Mouse (Mus musculus): ENCODE results near the gene Glmn. TPM values are rescaled to one million over a fixed set of nuclear protein-coding genes. Genes with fewer than 3 reads are reported as not detected.
A peak's percentile ranks its signal among the peaks of the same experiment; 100 is the strongest.

The Glmn gene
- polyA plus RNA-seq, 1 experiment from 2014 or later, result 27.5 TPM

- TF ChIP-seq CTCF (IDR thresholded peaks at IDR 0.05; ENCODE audit: low read depth), result no peak
- H3K4me3 ChIP-seq (ENCODE audit: low read depth, low read length), result no peak overlapping the region
- 65% methylated on average over 6 of the region's 6 CpGs for WGBS
These were observed 20.3 kb upstream of the Glmn start for GRCm38 (mm10) chr5:107617986-107618385.

GRCm38 (mm10) chr5:107611224-107611623 lies 13.5 kb upstream of the Glmn start:
- no peak overlapping the region for H3K4me2 ChIP-seq
- no peaks in the 10 kb centered on the region for H3K4me1 ChIP-seq (ENCODE audit: insufficient read depth)
- H3K9ac ChIP-seq, result no peak overlapping the region
- DNase-seq (peak; percentile 91), ATAC-seq (ENCODE audit: insufficient read depth) (no peak; the same call in 1 of the 2 replicates)
- H3K27me3 ChIP-seq (ENCODE audit: insufficient read depth, low read length), result no peaks in the 10 kb centered on the region
- no peak overlapping the region for H3K27ac ChIP-seq (ENCODE audit: low read depth)
- no peaks in the 10 kb centered on the region for H3K9me3 ChIP-seq (ENCODE audit: low read depth, low read length)
- no peak overlapping the region for H3K4me3 ChIP-seq (ENCODE audit: low read depth, low read length)
- TF ChIP-seq CTCF (IDR thresholded peaks at IDR 0.05; ENCODE audit: low read depth), result peak; percentile 94
- 3% methylated on average over 2 of the region's 2 CpGs for WGBS
- peaks cover 22% of the 10 kb centered on the region; the same call in 1 of the 2 replicates for H3K36me3 ChIP-seq (ENCODE audit: insufficient read depth)

More at GRCm38 (mm10) chr5:107617986-107618385, 20.3 kb upstream of the Glmn start:
- no peak overlapping the region for H3K27ac ChIP-seq (ENCODE audit: low read depth)
- ATAC-seq (ENCODE audit: insufficient read depth) (no peak), DNase-seq (no peak)
- H3K4me2 ChIP-seq, result no peak overlapping the region
- no peak overlapping the region for H3K9ac ChIP-seq
- peaks cover 37% of the 10 kb centered on the region; the same call in 1 of the 2 replicates for H3K36me3 ChIP-seq (ENCODE audit: insufficient read depth)
- no peaks in the 10 kb centered on the region for H3K4me1 ChIP-seq (ENCODE audit: insufficient read depth)
- no peaks in the 10 kb centered on the region for H3K27me3 ChIP-seq (ENCODE audit: insufficient read depth, low read length)
- H3K9me3 ChIP-seq (ENCODE audit: low read depth, low read length), result no peaks in the 10 kb centered on the region

DNA sequence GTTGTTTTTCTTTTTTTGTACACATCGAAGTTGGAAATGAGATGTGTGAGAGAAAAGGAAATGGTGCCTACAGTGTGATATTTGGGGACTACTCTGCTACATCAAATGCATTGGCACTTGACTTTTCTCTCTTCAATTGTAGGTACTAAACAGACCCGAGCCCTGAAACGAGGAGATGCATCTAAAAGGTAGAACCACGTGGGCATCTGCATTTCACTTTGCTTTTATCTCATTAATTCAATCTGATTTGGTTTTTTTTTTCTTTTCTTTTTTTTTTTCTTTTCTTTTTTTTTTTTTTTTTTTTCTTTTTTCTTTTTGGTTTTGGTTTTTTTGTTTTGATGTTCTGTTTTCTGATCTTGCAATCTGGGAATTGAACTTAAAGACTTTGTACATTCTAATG lies 692 bp upstream of the Glmn start:
- Histone ChIP-seq H3K4me3 (ENCODE audit: low read depth, low read length) (peak overlapping the region; percentile 72), H3K4me1 (ENCODE audit: insufficient read depth) (0 out of 2 replicates have a peak, but pooled peaks cover 3% of the 10 kb centered on the region), H3K9ac (peak overlapping the region; percentile 71; the same call in 1 of the 2 replicates), H3K27ac (ENCODE audit: low read depth) (no peak overlapping the region), H3K4me2 (peak overlapping the region; percentile 81), H3K27me3 (ENCODE audit: insufficient read depth, low read length) (no peaks in the 10 kb centered on the region), H3K9me3 (ENCODE audit: low read depth, low read length) (no peaks in the 10 kb centered on the region), H3K36me3 (ENCODE audit: insufficient read depth) (peaks cover 17% of the 10 kb centered on the region)
- ATAC-seq (ENCODE audit: insufficient read depth) (no peak), DNase-seq (peak; percentile 11)
- TF ChIP-seq CTCF (IDR thresholded peaks at IDR 0.05; ENCODE audit: low read depth), result no peak
- WGBS, result 22% methylated on average over 4 of the region's 4 CpGs

- Histone ChIP-seq H3K27me3 (ENCODE audit: insufficient read depth, low read length) (no peaks in the 10 kb centered on the region), H3K4me1 (ENCODE audit: insufficient read depth) (no peaks in the 10 kb centered on the region), H3K4me3 (ENCODE audit: low read depth, low read length) (no peak overlapping the region), H3K9me3 (ENCODE audit: low read depth, low read length) (no peaks in the 10 kb centered on the region), H3K4me2 (no peak overlapping the region), H3K27ac (ENCODE audit: low read depth) (no peak overlapping the region), H3K9ac (no peak overlapping the region), H3K36me3 (ENCODE audit: insufficient read depth) (peaks cover 49% of the 10 kb centered on the region; the same call in 1 of the 2 replicates)
- 97% methylated on average over 9 of the region's 9 CpGs for WGBS
- no peak for DNase-seq
- no peak for TF ChIP-seq CTCF (IDR thresholded peaks at IDR 0.05; ENCODE audit: low read depth)
- ATAC-seq (ENCODE audit: insufficient read depth), result no peak
These were observed 28.5 kb downstream of the Glmn start for GRCm38 (mm10) chr5:107569148-107569547.

GRCm38 (mm10) chr5:107556969-107557368 lies 40.7 kb downstream of the Glmn start:
- no peaks in the 10 kb centered on the region for H3K27me3 ChIP-seq (ENCODE audit: insufficient read depth, low read length)
- H3K9me3 ChIP-seq (ENCODE audit: low read depth, low read length), result no peaks in the 10 kb centered on the region
- H3K27ac ChIP-seq (ENCODE audit: low read depth), result no peak overlapping the region
- H3K36me3 ChIP-seq (ENCODE audit: insufficient read depth), result peaks cover 42% of the 10 kb centered on the region
- DNase-seq (no peak), ATAC-seq (ENCODE audit: insufficient read depth) (no peak)
- no peak for TF ChIP-seq CTCF (IDR thresholded peaks at IDR 0.05; ENCODE audit: low read depth)
- no peak overlapping the region for H3K4me3 ChIP-seq (ENCODE audit: low read depth, low read length)
- H3K4me2 ChIP-seq, result no peak overlapping the region
- H3K9ac ChIP-seq, result no peak overlapping the region
- WGBS, result 51% methylated on average over 3 of the region's 3 CpGs
- no peaks in the 10 kb centered on the region for H3K4me1 ChIP-seq (ENCODE audit: insufficient read depth)

DNA sequence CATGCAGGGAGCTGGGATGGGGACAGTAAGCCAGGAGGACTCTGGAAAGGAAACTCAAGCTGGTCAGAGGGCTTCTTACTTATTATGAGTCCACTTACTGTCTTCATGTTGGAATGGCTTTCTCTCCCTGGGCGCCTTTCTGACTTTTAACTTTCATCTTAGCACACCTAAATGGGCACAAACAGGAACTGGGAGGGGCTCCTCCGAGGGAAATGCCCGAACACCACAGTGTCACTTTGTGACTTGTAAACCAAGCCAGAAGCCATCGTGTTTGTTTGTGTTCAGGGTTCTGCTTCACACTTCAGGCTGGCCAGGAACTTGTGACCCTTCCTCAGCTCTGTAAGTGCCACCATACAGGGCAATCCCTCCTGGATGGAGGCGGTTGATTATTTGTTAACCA lies 43.4 kb downstream of the Glmn start:
- no peak overlapping the region for H3K9ac ChIP-seq
- H3K9me3 ChIP-seq (ENCODE audit: low read depth, low read length), result no peaks in the 10 kb centered on the region
- H3K36me3 ChIP-seq (ENCODE audit: insufficient read depth), result peaks cover 32% of the 10 kb centered on the region
- H3K4me3 ChIP-seq (ENCODE audit: low read depth, low read length), result no peak overlapping the region
- H3K4me2 ChIP-seq, result no peak overlapping the region
- H3K4me1 ChIP-seq (ENCODE audit: insufficient read depth), result no peaks in the 10 kb centered on the region
- no peak overlapping the region for H3K27ac ChIP-seq (ENCODE audit: low read depth)
- TF ChIP-seq CTCF (IDR thresholded peaks at IDR 0.05; ENCODE audit: low read depth), result no peak
- no peak for DNase-seq
- no peak for ATAC-seq (ENCODE audit: insufficient read depth)
- 63% methylated on average over 5 of the region's 5 CpGs for WGBS
- H3K27me3 ChIP-seq (ENCODE audit: insufficient read depth, low read length), result no peaks in the 10 kb centered on the region

- ATAC-seq (ENCODE audit: insufficient read depth) (no peak), DNase-seq (no peak)
- no peak for TF ChIP-seq CTCF (IDR thresholded peaks at IDR 0.05; ENCODE audit: low read depth)
- H3K4me3 ChIP-seq (ENCODE audit: low read depth, low read length), result no peak overlapping the region
- H3K4me1 ChIP-seq (ENCODE audit: insufficient read depth), result no peaks in the 10 kb centered on the region
- H3K9me3 ChIP-seq (ENCODE audit: low read depth, low read length), result no peaks in the 10 kb centered on the region
- peaks cover 18% of the 10 kb centered on the region; the same call in 1 of the 2 replicates for H3K36me3 ChIP-seq (ENCODE audit: insufficient read depth)
- no peak overlapping the region for H3K27ac ChIP-seq (ENCODE audit: low read depth)
- no peak overlapping the region for H3K4me2 ChIP-seq
- WGBS, result 78% methylated on average over 3 of the region's 3 CpGs
- H3K9ac ChIP-seq, result no peak overlapping the region
- no peaks in the 10 kb centered on the region for H3K27me3 ChIP-seq (ENCODE audit: insufficient read depth, low read length)
These were observed 49.2 kb downstream of the Glmn start for GRCm38 (mm10) chr5:107548444-107548843.
